Mouse (Mus musculus): ENCODE data around the gene Ppp1r3c.
"Not testable (repeated sequence)": the region's sequence is repeated elsewhere in the genome, so short reads cannot be mapped to it uniquely, and the experiment has no call there.

Gene Ppp1r3c

GRCm38 (mm10) chr19:36736537-36736936 lies at the start of gene Ppp1r3c:
Ppp1r3c (minus strand) TSS chr19:36736653.
- peak; percentile 90 for DNase-seq (ENCODE audit: low spot score)

- DNase-seq (ENCODE audit: low spot score) = no peak
Measured at GRCm38 (mm10) chr19:36783179-36783578, 46.7 kb upstream of the Ppp1r3c start.

GRCm38 (mm10) chr19:36782591-36782990 lies 46.1 kb upstream of the Ppp1r3c start:
- peak; percentile 17 for DNase-seq (ENCODE audit: low spot score)

- DNase-seq (ENCODE audit: low spot score) = no peak
Measured at GRCm38 (mm10) chr19:36781996-36782395, 45.5 kb upstream of the Ppp1r3c start.

GRCm38 (mm10) chr19:36780375-36780774 lies 43.9 kb upstream of the Ppp1r3c start:
- no peak for DNase-seq (ENCODE audit: low spot score)

- no peak for DNase-seq (ENCODE audit: low spot score)
Measured at GRCm38 (mm10) chr19:36779765-36780164, 43.3 kb upstream of the Ppp1r3c start.

GRCm38 (mm10) chr19:36775531-36775930 lies 39.1 kb upstream of the Ppp1r3c start:
- DNase-seq (ENCODE audit: low spot score) = no peak

- DNase-seq (ENCODE audit: low spot score) = no peak
Measured at GRCm38 (mm10) chr19:36773716-36774459, 37.4 kb upstream of the Ppp1r3c start.

- no peak for DNase-seq (ENCODE audit: low spot score)
Measured at GRCm38 (mm10) chr19:36768084-36768483, 31.6 kb upstream of the Ppp1r3c start.

- DNase-seq (ENCODE audit: low spot score) = no peak
Measured at GRCm38 (mm10) chr19:36764451-36764850, 28.0 kb upstream of the Ppp1r3c start.

- no peak for DNase-seq (ENCODE audit: low spot score)
Measured at GRCm38 (mm10) chr19:36748996-36749395, 12.5 kb upstream of the Ppp1r3c start.

GRCm38 (mm10) chr19:36742331-36742730 lies 5.9 kb upstream of the Ppp1r3c start:
- no peak for DNase-seq (ENCODE audit: low spot score)

GRCm38 (mm10) chr19:36739566-36740211 lies 3.2 kb upstream of the Ppp1r3c start:
- no peak for DNase-seq (ENCODE audit: low spot score)

GRCm38 (mm10) chr19:36738009-36738408 lies 1.6 kb upstream of the Ppp1r3c start:
- no peak for DNase-seq (ENCODE audit: low spot score)

GRCm38 (mm10) chr19:36737087-36737486 lies 634 bp upstream of the Ppp1r3c start:
- no peak for DNase-seq (ENCODE audit: low spot score)

GRCm38 (mm10) chr19:36734308-36735038 lies 2.0 kb downstream of the Ppp1r3c start:
- DNase-seq (ENCODE audit: low spot score) = no peak

GRCm38 (mm10) chr19:36733191-36733943 lies 3.1 kb downstream of the Ppp1r3c start:
- no peak for DNase-seq (ENCODE audit: low spot score)

- DNase-seq (ENCODE audit: low spot score) = no peak
Measured at GRCm38 (mm10) chr19:36731310-36731709, 5.1 kb downstream of the Ppp1r3c start.

- not testable (repeated sequence) for DNase-seq (ENCODE audit: low spot score)
Measured at GRCm38 (mm10) chr19:36730414-36730813, 6.0 kb downstream of the Ppp1r3c start.

- DNase-seq (ENCODE audit: low spot score) = no peak
Measured at GRCm38 (mm10) chr19:36728741-36729460, 7.6 kb downstream of the Ppp1r3c start.

- DNase-seq (ENCODE audit: low spot score) = no peak
Measured at GRCm38 (mm10) chr19:36724970-36725369, 11.5 kb downstream of the Ppp1r3c start.

All from ovary, adult 18-20 months (tissue).